Mouse (Mus musculus) brain, adult 10 weeks (tissue): ENCODE results near the gene Cym. TPM values are rescaled to one million over a fixed set of nuclear protein-coding genes. Genes with fewer than 3 reads are reported as not detected.

ENCODE experiments used
- polyA plus RNA-seq: library from polyadenylated mRNA; stranded (reverse); fragments of 350-450 nt; fragmentation: Illumina TruSeq; extraction: RNeasy Lipid Tissue Mini Kit (QIAGEN cat#74804); gene quantifications from one replicate; pipeline ENCODE4 v1.2.3, GENCODE M21; 2015; ENCODE audit warnings: low read depth, low replicate concordance

The Cym gene
- polyA plus RNA-seq: not detected

GRCm38 (mm10) chr3:107221608-107222007 lies at the start of gene Cym:
Gene Cym, minus strand, starts transcription at chr3:107221732.

GRCm38 (mm10) chr3:107239607-107240006 lies 18.1 kb upstream of the Cym start, which contains the start of gene Prok1:
Gene Prok1, minus strand, starts transcription at chr3:107239707.

DNA sequence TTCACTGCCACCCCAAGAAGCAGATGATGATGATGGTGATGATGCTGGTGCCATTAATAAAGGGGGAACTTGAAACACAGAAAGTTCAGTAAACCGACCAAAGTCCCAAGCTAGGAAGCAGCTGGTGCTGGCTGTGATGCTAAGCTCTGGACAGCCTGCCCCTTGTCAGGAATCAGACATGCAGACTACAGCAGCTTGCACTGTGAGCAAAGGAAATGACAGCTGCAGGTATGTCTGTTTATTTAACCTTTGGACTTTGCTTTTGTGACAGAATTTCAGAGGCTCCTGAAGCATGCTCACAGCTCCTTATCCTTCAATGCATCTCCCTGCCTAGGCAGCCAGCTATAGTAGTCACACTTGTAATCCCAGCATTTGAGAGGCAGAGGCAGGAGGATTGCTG lies 9.0 kb upstream of the Cym start, which contains the start of gene A630076J17Rik:
Gene A630076J17Rik, plus strand, starts transcription at position 88 of the 400 bp plus-strand sequence.

GRCm38 (mm10) chr3:107182756-107183155 lies 38.8 kb downstream of the Cym start, which contains the start of gene Kcna10:
Gene Kcna10, plus strand, starts transcription at chr3:107183056.

Other genes with a start within 250 kb of the Cym start
- gene Kcna3, start 185.6 kb downstream of the Cym start, polyA plus RNA-seq: 9.9 TPM
- gene Kcna2, start 120.6 kb downstream of the Cym start, polyA plus RNA-seq: 73.3 TPM
- gene Kcna10, start 38.7 kb downstream of the Cym start, polyA plus RNA-seq: 0.31 TPM
- gene A630076J17Rik, start 8.9 kb upstream of the Cym start, polyA plus RNA-seq: not detected
- gene Prok1, start 18.0 kb upstream of the Cym start, polyA plus RNA-seq: not detected
- gene Lamtor5, start 57.1 kb upstream of the Cym start, polyA plus RNA-seq: 185 TPM
- 5.6 TPM for gene Slc16a4, start 69.5 kb upstream of the Cym start, polyA plus RNA-seq
- 5.5 TPM for gene Rbm15, start 111.9 kb upstream of the Cym start, polyA plus RNA-seq
- 41.0 TPM for gene Kcnc4, start 237.8 kb upstream of the Cym start, polyA plus RNA-seq